Mouse (Mus musculus) embryonic facial prominence, embryonic 11.5 days (tissue): ENCODE measurements around the gene Ndufb8. TPM values are rescaled to one million over a fixed set of nuclear protein-coding genes. Genes with fewer than 3 reads are reported as not detected.

ENCODE experiments used
- ATAC-seq: fragments of 200-750 bp; cut with Nextera tagmentation; replicated peaks from 2 replicates; pipeline ENCODE4 v1.8.0; 2017; ENCODE audit warnings: low read depth; ENCODE audit not compliant: insufficient number of reproducible peaks, low FRiP score, low TSS enrichment
- DNase-seq: peaks from one replicate; pipeline ENCODE4 v3.0.0-alpha.2; 2015; ENCODE audit warnings: low spot score
- H3K27ac ChIP-seq: fragments of 300-500 bp; sonication (generic); replicated peaks from 2 replicates; pipeline ENCODE4 v1.5.1; 2014; ENCODE audit warnings: mild to moderate bottlenecking, low read depth, low read length, control low read depth
- H3K27me3 ChIP-seq: fragments of 300-500 bp; sonication (generic); 2 replicates; pipeline ENCODE4 v1.6.1; 2014; ENCODE audit warnings: mild to moderate bottlenecking, low read length, moderate library complexity, mixed read lengths; ENCODE audit not compliant: control insufficient read depth, insufficient read depth
- H3K36me3 ChIP-seq: fragments of 300-500 bp; sonication (generic); replicated peaks from 2 replicates; pipeline ENCODE4 v1.6.1; 2014; ENCODE audit warnings: low read depth, mild to moderate bottlenecking, low read length, moderate library complexity, mixed read lengths; ENCODE audit not compliant: control insufficient read depth, insufficient read depth
- H3K4me1 ChIP-seq: fragments of 300-500 bp; sonication (generic); 2 replicates; pipeline ENCODE4 v1.6.1; 2014; ENCODE audit warnings: low read length, mixed read lengths; ENCODE audit not compliant: control insufficient read depth, insufficient read depth
- H3K4me2 ChIP-seq: fragments of 300-500 bp; sonication (generic); 2 replicates; pipeline ENCODE4 v1.6.1; 2014; ENCODE audit warnings: low read depth, mild to moderate bottlenecking, control low read depth, low read length, moderate library complexity
- H3K4me3 ChIP-seq: fragments of 300-500 bp; sonication (generic); 2 replicates; pipeline ENCODE4 v1.5.1; 2014; ENCODE audit warnings: low read depth, low read length, control low read depth
- H3K9ac ChIP-seq: fragments of 300-500 bp; sonication (generic); replicated peaks from 2 replicates; pipeline ENCODE4 v1.6.1; 2014; ENCODE audit warnings: mild to moderate bottlenecking, control low read depth, low read length
- H3K9me3 ChIP-seq: fragments of 300-500 bp; sonication (generic); replicated peaks from 2 replicates; pipeline ENCODE4 v1.6.1; 2016; ENCODE audit warnings: mild to moderate bottlenecking, low read length, inconsistent platforms, mixed read lengths; ENCODE audit not compliant: control insufficient read depth
- WGBS: fragments of 180-500 bp; shearing (Covaris S2); extraction: QIAGEN DNeasy Blood & Tissue Kit; methylation state at CpG from one replicate; pipeline ENCODE4 v1.1.7; 2014; 5-methylcytosine and 5-hydroxymethylcytosine counted together
- polyA plus RNA-seq: library from polyadenylated mRNA; unstranded; fragments of >200 nt; fragmentation: Nextera tagmentation; extraction: Ambion mirVana; gene quantifications from 2 replicates; pipeline ENCODE4 v1.2.1, GENCODE M21; 2014

The Ndufb8 gene
- 466 and 508 TPM in 2 replicates for polyA plus RNA-seq

GRCm38 (mm10) chr19:44554861-44555590 is at the start of gene Ndufb8:
TSS of gene Ndufb8 (minus strand) at chr19:44555440.
- no peak within 1 kb of the TSS for H3K27ac ChIP-seq
- no peaks in the 10 kb centered on the region for H3K4me1 ChIP-seq
- DNase-seq, result peak; percentile 94
- peak within 1 kb of the TSS; percentile 79 for H3K4me2 ChIP-seq
- no peaks in the 10 kb centered on the region for H3K27me3 ChIP-seq
- peaks cover 9% of the 10 kb centered on the region for H3K36me3 ChIP-seq
- peak within 1 kb of the TSS; percentile 94 for H3K9ac ChIP-seq
- H3K4me3 ChIP-seq, result peak within 1 kb of the TSS; percentile 94
- under 1% methylated on average over 50 of the region's 50 CpGs for WGBS
- ATAC-seq, result peak; percentile 77
- no peaks in the 10 kb centered on the region for H3K9me3 ChIP-seq

GRCm38 (mm10) chr19:44594180-44594579 is 38.9 kb upstream of the Ndufb8 start:
- H3K4me3 ChIP-seq, result no peak overlapping the region
- no peak overlapping the region for H3K27ac ChIP-seq
- WGBS, result 96% methylated on average over 14 of the region's 14 CpGs
- H3K4me1 ChIP-seq, result no peaks in the 10 kb centered on the region; the same call in 1 of the 2 replicates
- DNase-seq (no peak), ATAC-seq (no peak)
- no peaks in the 10 kb centered on the region for H3K27me3 ChIP-seq
- H3K36me3 ChIP-seq, result no peaks in the 10 kb centered on the region
- no peak overlapping the region for H3K9ac ChIP-seq
- H3K4me2 ChIP-seq, result no peak overlapping the region
- no peaks in the 10 kb centered on the region for H3K9me3 ChIP-seq

- no peak overlapping the region for H3K4me3 ChIP-seq
- 78% methylated on average over 6 of the region's 6 CpGs for WGBS
- H3K27ac ChIP-seq, result no peak overlapping the region
- no peaks in the 10 kb centered on the region for H3K9me3 ChIP-seq
- no peak overlapping the region for H3K4me2 ChIP-seq
- no peak for ATAC-seq
- no peak overlapping the region for H3K9ac ChIP-seq
- no peaks in the 10 kb centered on the region for H3K27me3 ChIP-seq
- DNase-seq, result no peak
- H3K4me1 ChIP-seq, result no peaks in the 10 kb centered on the region
- no peaks in the 10 kb centered on the region for H3K36me3 ChIP-seq
These were observed 36.4 kb upstream of the Ndufb8 start for GRCm38 (mm10) chr19:44591638-44592037.

- DNase-seq (no peak), ATAC-seq (no peak)
- Histone ChIP-seq H3K9ac (no peak overlapping the region), H3K27ac (no peak overlapping the region), H3K36me3 (no peaks in the 10 kb centered on the region), H3K4me2 (no peak overlapping the region), H3K4me1 (no peaks in the 10 kb centered on the region), H3K9me3 (no peaks in the 10 kb centered on the region), H3K27me3 (no peaks in the 10 kb centered on the region), H3K4me3 (no peak overlapping the region)
- 83% methylated on average over 18 of the region's 18 CpGs for WGBS
These were observed 35.8 kb upstream of the Ndufb8 start for GRCm38 (mm10) chr19:44590992-44591391.

DNA sequence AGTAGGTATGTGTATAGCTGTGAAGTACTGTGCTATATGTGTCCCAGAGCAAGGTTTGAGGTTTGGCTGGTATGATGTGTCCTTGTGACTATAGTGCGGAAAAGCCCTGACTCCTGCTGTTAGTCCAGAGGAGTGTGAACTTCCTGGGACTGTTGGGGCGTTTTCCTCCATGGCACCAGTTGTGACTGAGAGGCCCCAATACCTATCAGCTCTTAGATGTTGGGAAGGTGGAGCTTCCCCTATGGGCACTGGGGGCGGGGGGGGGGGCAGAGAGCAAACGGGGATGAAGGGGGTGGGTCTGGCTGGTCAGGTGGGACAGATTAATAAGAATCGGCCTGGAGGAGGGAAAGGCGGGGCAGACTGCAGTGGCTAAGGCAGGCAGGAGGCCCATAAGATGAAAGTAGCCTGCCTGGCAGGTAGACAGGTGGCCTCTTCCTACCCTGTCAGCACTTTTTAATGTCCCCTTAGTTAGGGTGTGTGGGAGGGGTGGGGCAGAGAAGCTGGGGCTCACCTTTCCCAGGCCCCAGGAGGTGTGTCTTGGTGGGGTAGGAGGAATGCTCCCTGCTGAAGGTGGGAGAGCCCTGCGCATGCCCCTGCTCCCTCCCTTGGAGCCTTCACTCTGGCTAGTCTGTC is 34.5 kb upstream of the Ndufb8 start:
- no peaks in the 10 kb centered on the region for H3K4me1 ChIP-seq
- ATAC-seq (no peak), DNase-seq (no peak)
- no peak overlapping the region for H3K27ac ChIP-seq
- WGBS, result 36% methylated on average over 7 of the region's 7 CpGs
- H3K36me3 ChIP-seq, result no peaks in the 10 kb centered on the region
- H3K4me3 ChIP-seq, result no peak overlapping the region
- H3K9me3 ChIP-seq, result no peaks in the 10 kb centered on the region
- no peaks in the 10 kb centered on the region; the same call in 1 of the 2 replicates for H3K27me3 ChIP-seq
- no peak overlapping the region for H3K4me2 ChIP-seq
- no peak overlapping the region for H3K9ac ChIP-seq

GRCm38 (mm10) chr19:44588036-44588435 is 32.8 kb upstream of the Ndufb8 start:
- H3K36me3 ChIP-seq, result no peaks in the 10 kb centered on the region
- no peak overlapping the region for H3K4me2 ChIP-seq
- 49% methylated on average over 4 of the region's 4 CpGs for WGBS
- H3K4me1 ChIP-seq, result no peaks in the 10 kb centered on the region
- no peaks in the 10 kb centered on the region; the same call in 1 of the 2 replicates for H3K27me3 ChIP-seq
- DNase-seq (no peak), ATAC-seq (no peak)
- H3K4me3 ChIP-seq, result no peak overlapping the region
- no peak overlapping the region for H3K9ac ChIP-seq
- no peak overlapping the region for H3K27ac ChIP-seq
- no peaks in the 10 kb centered on the region for H3K9me3 ChIP-seq

- WGBS, result 34% methylated on average over 9 of the region's 9 CpGs
- H3K4me2 ChIP-seq, result no peak overlapping the region
- H3K4me3 ChIP-seq, result no peak overlapping the region
- no peaks in the 10 kb centered on the region for H3K9me3 ChIP-seq
- H3K9ac ChIP-seq, result no peak overlapping the region
- H3K27me3 ChIP-seq, result no peaks in the 10 kb centered on the region; the same call in 1 of the 2 replicates
- H3K27ac ChIP-seq, result no peak overlapping the region
- ATAC-seq (peak; percentile 66), DNase-seq (peak; percentile 92)
- H3K4me1 ChIP-seq, result no peaks in the 10 kb centered on the region
- H3K36me3 ChIP-seq, result no peaks in the 10 kb centered on the region
These were observed 27.5 kb upstream of the Ndufb8 start for GRCm38 (mm10) chr19:44582638-44583309.

DNA sequence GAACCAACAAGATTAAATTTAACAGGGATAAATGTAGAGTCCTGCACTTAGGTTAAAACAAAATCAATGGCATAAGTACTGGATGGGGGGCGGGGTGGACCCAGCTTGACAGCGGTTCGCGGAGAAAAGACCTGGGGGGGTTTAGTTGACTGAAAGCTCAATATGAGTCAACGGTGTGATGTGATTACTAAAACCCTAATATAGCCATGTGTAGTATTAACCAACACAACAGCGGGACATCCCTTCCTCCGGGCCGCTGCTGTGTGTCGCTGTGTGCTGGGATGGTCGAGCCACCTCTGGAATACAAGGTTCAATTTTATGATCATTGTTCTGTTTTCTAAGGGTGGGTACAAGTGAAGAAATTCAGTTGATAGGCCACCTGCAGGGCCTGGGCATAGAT is 26.9 kb upstream of the Ndufb8 start:
- Histone ChIP-seq H3K9me3 (no peaks in the 10 kb centered on the region), H3K4me1 (no peaks in the 10 kb centered on the region), H3K4me3 (no peak overlapping the region), H3K36me3 (no peaks in the 10 kb centered on the region), H3K9ac (no peak overlapping the region), H3K27me3 (no peaks in the 10 kb centered on the region; the same call in 1 of the 2 replicates), H3K4me2 (no peak overlapping the region), H3K27ac (no peak overlapping the region)
- DNase-seq, result no peak
- ATAC-seq, result no peak
- WGBS, result 87% methylated on average over 10 of the region's 10 CpGs
